Mouse (Mus musculus) hindbrain, embryonic 14.5 days (tissue): ENCODE data around the gene Map3k15. TPM values are rescaled to one million over a fixed set of nuclear protein-coding genes. Genes with fewer than 3 reads are reported as not detected.

Source experiments
- ATAC-seq: fragments of 200-750 bp; cut with Nextera tagmentation; 2 replicates; pipeline ENCODE4 v1.8.0; 2017; ENCODE audit warnings: moderate number of reproducible peaks, mild to moderate bottlenecking, moderate TSS enrichment, moderate library complexity; ENCODE audit not compliant: low FRiP score
- DNase-seq: peaks from one replicate; pipeline ENCODE4 v3.0.0-alpha.2; 2015; ENCODE audit warnings: low spot score
- H3K27ac ChIP-seq: fragments of 300-500 bp; sonication (generic); 2 replicates; pipeline ENCODE4 v1.5.1; 2014; ENCODE audit warnings: mild to moderate bottlenecking, moderate library complexity
- H3K27me3 ChIP-seq: fragments of 300-500 bp; sonication (generic); 2 replicates; pipeline ENCODE4 v1.6.1; 2014; ENCODE audit warnings: mild to moderate bottlenecking, low read length, mixed read lengths; ENCODE audit not compliant: control insufficient read depth, insufficient read depth
- H3K36me3 ChIP-seq: fragments of 300-500 bp; sonication (generic); replicated peaks from 2 replicates; pipeline ENCODE4 v1.6.1; 2014; ENCODE audit not compliant: control insufficient read depth, insufficient read depth
- H3K4me1 ChIP-seq: fragments of 300-500 bp; sonication (generic); replicated peaks from 2 replicates; pipeline ENCODE4 v1.6.1; 2014; ENCODE audit warnings: antibody characterized with exemption, low read length, mixed read lengths; ENCODE audit not compliant: control insufficient read depth, insufficient read depth
- H3K4me2 ChIP-seq: fragments of 300-500 bp; sonication (generic); replicated peaks from 2 replicates; pipeline ENCODE4 v1.6.1; 2014; ENCODE audit warnings: mild to moderate bottlenecking, moderate library complexity
- H3K4me3 ChIP-seq: fragments of 300-500 bp; sonication (generic); replicated peaks from 2 replicates; pipeline ENCODE4 v1.5.1; 2014; ENCODE audit warnings: mild to moderate bottlenecking, low read length
- H3K9ac ChIP-seq: fragments of 300-500 bp; sonication (generic); 2 replicates; pipeline ENCODE4 v1.6.1; 2014
- H3K9me3 ChIP-seq: fragments of 300-500 bp; sonication (generic); 2 replicates; pipeline ENCODE4 v1.6.1; 2016; ENCODE audit warnings: low read length; ENCODE audit not compliant: control insufficient read depth
- WGBS: fragments of 180-500 bp; shearing (Covaris S2); extraction: QIAGEN DNeasy Blood & Tissue Kit; methylation state at CpG from one replicate; pipeline ENCODE4 v1.1.7; 2014; 5-methylcytosine and 5-hydroxymethylcytosine counted together
- polyA plus RNA-seq: library from polyadenylated mRNA; unstranded; fragments of >200 nt; fragmentation: Nextera tagmentation; extraction: Ambion mirVana; gene quantifications from 2 replicates; pipeline ENCODE4 v1.2.1, GENCODE M21; 2014

Gene Map3k15
- polyA plus RNA-seq, 1 experiment from 2014 or later: 0.32 TPM

- H3K27me3 ChIP-seq: no peaks in the 10 kb centered on the region
- H3K4me2 ChIP-seq: no peak overlapping the region
- H3K4me1 ChIP-seq: no peaks in the 10 kb centered on the region
- DNase-seq (no peak), ATAC-seq (peak; percentile 68)
- no peaks in the 10 kb centered on the region for H3K36me3 ChIP-seq
- H3K4me3 ChIP-seq: no peak overlapping the region
- no peaks in the 10 kb centered on the region for H3K9me3 ChIP-seq
- WGBS: 66% methylated on average over 7 of the region's 9 CpGs
- no peak overlapping the region for H3K27ac ChIP-seq
- no peak overlapping the region for H3K9ac ChIP-seq
Observed at GRCm38 (mm10) chrX:159963925-159964324, 24.3 kb upstream of the Map3k15 start.

DNA sequence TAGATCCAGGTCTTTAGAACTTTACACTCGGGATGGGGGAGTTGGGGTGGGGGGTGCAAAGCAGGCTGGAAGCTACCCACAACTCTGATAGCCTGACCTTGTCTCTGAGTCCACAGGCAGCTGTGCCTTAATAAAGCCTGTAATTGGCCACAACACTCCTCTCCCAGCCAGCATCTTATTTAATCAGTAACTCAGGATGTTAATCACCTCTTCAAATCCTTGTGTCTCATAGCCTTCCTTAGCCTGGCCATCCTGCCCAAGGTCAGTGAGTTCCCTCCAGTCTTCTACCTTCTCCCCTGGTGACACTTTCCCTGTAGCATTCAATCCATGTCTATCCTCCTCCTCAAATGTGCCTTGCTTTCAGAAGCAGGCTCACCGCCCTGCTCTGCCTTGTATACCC lies 19.2 kb upstream of the Map3k15 start:
- no peaks in the 10 kb centered on the region for H3K4me1 ChIP-seq
- H3K9ac ChIP-seq: no peak overlapping the region
- no peaks in the 10 kb centered on the region for H3K36me3 ChIP-seq
- H3K27me3 ChIP-seq: no peaks in the 10 kb centered on the region
- 84% methylated on average over 2 of the region's 2 CpGs for WGBS
- DNase-seq (no peak), ATAC-seq (no peak)
- H3K27ac ChIP-seq: no peak overlapping the region
- H3K4me2 ChIP-seq: no peak overlapping the region
- H3K9me3 ChIP-seq: no peaks in the 10 kb centered on the region
- H3K4me3 ChIP-seq: no peak overlapping the region

GRCm38 (mm10) chrX:159971091-159971779 lies 17.0 kb upstream of the Map3k15 start:
- DNase-seq: no peak
- no peak for ATAC-seq
- Histone ChIP-seq H3K9ac (no peak overlapping the region), H3K4me1 (no peaks in the 10 kb centered on the region), H3K9me3 (no peaks in the 10 kb centered on the region), H3K4me3 (no peak overlapping the region), H3K27ac (no peak overlapping the region), H3K27me3 (no peaks in the 10 kb centered on the region), H3K4me2 (no peak overlapping the region), H3K36me3 (no peaks in the 10 kb centered on the region)
- 55% methylated on average over 3 of the region's 3 CpGs for WGBS

DNA sequence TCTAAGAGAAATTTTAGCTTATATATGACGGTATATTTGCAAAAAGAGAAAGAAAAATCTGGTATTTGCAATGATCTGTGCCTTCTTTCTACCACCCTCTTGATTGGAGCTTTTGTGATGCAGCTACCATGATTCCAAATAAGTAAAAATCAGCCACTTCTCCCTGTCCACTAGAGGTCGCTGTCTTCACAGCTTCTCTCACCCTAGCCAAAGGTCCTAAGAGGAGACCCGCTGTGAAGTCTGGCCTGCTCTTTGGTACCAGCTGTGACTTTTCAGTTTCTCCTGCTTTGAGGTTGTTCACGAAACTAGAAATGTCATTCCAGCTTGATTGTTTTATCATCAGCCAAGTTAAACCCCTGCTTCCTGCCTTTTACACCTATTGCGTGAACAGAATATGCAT lies 14.5 kb upstream of the Map3k15 start:
- DNase-seq (peak; percentile 74), ATAC-seq (no peak)
- H3K27ac ChIP-seq: no peak overlapping the region
- H3K9me3 ChIP-seq: no peaks in the 10 kb centered on the region
- no peaks in the 10 kb centered on the region for H3K36me3 ChIP-seq
- H3K4me2 ChIP-seq: no peak overlapping the region
- no peaks in the 10 kb centered on the region for H3K4me1 ChIP-seq
- H3K4me3 ChIP-seq: no peak overlapping the region
- 26% methylated on average over 5 of the region's 5 CpGs for WGBS
- no peak overlapping the region for H3K9ac ChIP-seq
- H3K27me3 ChIP-seq: no peaks in the 10 kb centered on the region

DNA sequence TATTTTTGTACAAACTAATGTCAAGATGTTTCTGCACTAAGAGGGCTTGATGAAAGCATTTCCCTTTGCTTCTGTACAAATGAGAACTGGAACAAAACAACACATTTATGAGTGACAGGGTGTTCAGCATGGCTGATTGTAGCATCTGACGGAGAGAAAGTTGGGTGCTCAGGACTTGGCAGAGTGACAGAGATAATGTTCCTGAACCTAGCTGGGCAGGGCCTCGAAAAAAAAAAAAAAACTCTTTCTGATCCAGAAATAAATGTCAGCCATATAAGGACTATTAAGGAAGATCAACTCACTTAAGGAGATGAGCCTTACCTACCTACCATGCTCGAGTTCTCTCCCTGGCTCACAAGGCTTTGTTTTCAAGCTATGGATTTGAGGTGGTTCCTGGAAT lies 12.0 kb upstream of the Map3k15 start:
- no peaks in the 10 kb centered on the region for H3K4me1 ChIP-seq
- H3K4me2 ChIP-seq: no peak overlapping the region
- 78% methylated on average over 3 of the region's 3 CpGs for WGBS
- ATAC-seq (no peak), DNase-seq (no peak)
- H3K36me3 ChIP-seq: no peaks in the 10 kb centered on the region
- no peak overlapping the region for H3K4me3 ChIP-seq
- no peak overlapping the region for H3K9ac ChIP-seq
- 0 out of 2 replicates have a peak, but pooled peaks cover 6% of the 10 kb centered on the region for H3K27me3 ChIP-seq
- H3K27ac ChIP-seq: no peak overlapping the region
- H3K9me3 ChIP-seq: no peaks in the 10 kb centered on the region

DNA sequence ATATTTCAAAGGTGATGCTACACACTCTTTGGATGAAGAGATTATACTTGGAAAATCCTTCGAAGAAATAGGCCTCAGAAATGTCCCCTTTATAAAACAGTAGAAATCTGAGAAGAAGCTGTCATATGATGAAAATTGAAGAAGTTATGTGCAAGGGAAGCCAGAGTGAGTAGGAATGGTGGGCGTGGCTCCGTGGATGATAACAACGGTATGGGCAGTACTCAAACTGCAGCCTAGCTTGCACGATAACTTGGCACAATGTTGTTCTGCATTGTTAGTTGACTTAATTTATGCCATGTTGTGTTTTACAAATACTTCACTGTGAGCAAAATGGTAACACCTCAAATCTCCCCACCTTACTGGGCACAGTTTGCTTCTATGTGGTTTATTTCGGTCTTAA lies 7.6 kb downstream of the Map3k15 start:
- Histone ChIP-seq H3K9me3 (no peaks in the 10 kb centered on the region), H3K9ac (no peak overlapping the region), H3K4me2 (no peak overlapping the region), H3K36me3 (no peaks in the 10 kb centered on the region), H3K4me3 (no peak overlapping the region), H3K27ac (no peak overlapping the region), H3K4me1 (no peaks in the 10 kb centered on the region), H3K27me3 (0 out of 2 replicates have a peak, but pooled peaks cover under 1% of the 10 kb centered on the region)
- WGBS: 90% methylated on average over 6 of the region's 6 CpGs
- no peak for ATAC-seq
- no peak for DNase-seq

GRCm38 (mm10) chrX:160053306-160053705 lies 65.1 kb downstream of the Map3k15 start:
- 83% methylated on average over 1 of the region's 1 CpGs for WGBS
- no peak for DNase-seq
- no peak overlapping the region for H3K9ac ChIP-seq
- no peak overlapping the region for H3K4me2 ChIP-seq
- no peak overlapping the region for H3K27ac ChIP-seq
- ATAC-seq: no peak
- H3K36me3 ChIP-seq: no peaks in the 10 kb centered on the region
- H3K4me3 ChIP-seq: no peak overlapping the region
- peaks cover 4% of the 10 kb centered on the region; the same call in 1 of the 2 replicates for H3K27me3 ChIP-seq
- no peaks in the 10 kb centered on the region for H3K4me1 ChIP-seq
- no peaks in the 10 kb centered on the region for H3K9me3 ChIP-seq

- Histone ChIP-seq H3K36me3 (no peaks in the 10 kb centered on the region), H3K4me1 (no peaks in the 10 kb centered on the region), H3K9ac (no peak overlapping the region), H3K27ac (no peak overlapping the region), H3K27me3 (peaks cover 4% of the 10 kb centered on the region; the same call in 1 of the 2 replicates), H3K9me3 (no peaks in the 10 kb centered on the region), H3K4me2 (no peak overlapping the region), H3K4me3 (no peak overlapping the region)
- ATAC-seq: no peak
- DNase-seq: no peak
- WGBS: 85% methylated on average over 5 of the region's 5 CpGs
Observed at GRCm38 (mm10) chrX:160054643-160055042, 66.4 kb downstream of the Map3k15 start.

- H3K36me3 ChIP-seq: no peaks in the 10 kb centered on the region
- no peaks in the 10 kb centered on the region for H3K4me1 ChIP-seq
- H3K27me3 ChIP-seq: no peaks in the 10 kb centered on the region
- H3K4me3 ChIP-seq: no peak overlapping the region
- ATAC-seq (no peak), DNase-seq (no peak)
- no peaks in the 10 kb centered on the region for H3K9me3 ChIP-seq
- H3K4me2 ChIP-seq: no peak overlapping the region
- WGBS: 75% methylated on average over 1 of the region's 1 CpGs
- no peak overlapping the region for H3K9ac ChIP-seq
- no peak overlapping the region for H3K27ac ChIP-seq
Observed at GRCm38 (mm10) chrX:160091973-160092372, 103.7 kb downstream of the Map3k15 start.

GRCm38 (mm10) chrX:160107817-160108216 lies 119.6 kb downstream of the Map3k15 start:
- ATAC-seq: no peak
- Histone ChIP-seq H3K4me1 (no peaks in the 10 kb centered on the region), H3K27me3 (no peaks in the 10 kb centered on the region), H3K9ac (no peak overlapping the region), H3K4me3 (no peak overlapping the region), H3K9me3 (no peaks in the 10 kb centered on the region), H3K27ac (no peak overlapping the region), H3K36me3 (no peaks in the 10 kb centered on the region), H3K4me2 (no peak overlapping the region)
- DNase-seq: no peak
- WGBS: 73% methylated on average over 4 of the region's 4 CpGs
